In the genomic region with DNA sequence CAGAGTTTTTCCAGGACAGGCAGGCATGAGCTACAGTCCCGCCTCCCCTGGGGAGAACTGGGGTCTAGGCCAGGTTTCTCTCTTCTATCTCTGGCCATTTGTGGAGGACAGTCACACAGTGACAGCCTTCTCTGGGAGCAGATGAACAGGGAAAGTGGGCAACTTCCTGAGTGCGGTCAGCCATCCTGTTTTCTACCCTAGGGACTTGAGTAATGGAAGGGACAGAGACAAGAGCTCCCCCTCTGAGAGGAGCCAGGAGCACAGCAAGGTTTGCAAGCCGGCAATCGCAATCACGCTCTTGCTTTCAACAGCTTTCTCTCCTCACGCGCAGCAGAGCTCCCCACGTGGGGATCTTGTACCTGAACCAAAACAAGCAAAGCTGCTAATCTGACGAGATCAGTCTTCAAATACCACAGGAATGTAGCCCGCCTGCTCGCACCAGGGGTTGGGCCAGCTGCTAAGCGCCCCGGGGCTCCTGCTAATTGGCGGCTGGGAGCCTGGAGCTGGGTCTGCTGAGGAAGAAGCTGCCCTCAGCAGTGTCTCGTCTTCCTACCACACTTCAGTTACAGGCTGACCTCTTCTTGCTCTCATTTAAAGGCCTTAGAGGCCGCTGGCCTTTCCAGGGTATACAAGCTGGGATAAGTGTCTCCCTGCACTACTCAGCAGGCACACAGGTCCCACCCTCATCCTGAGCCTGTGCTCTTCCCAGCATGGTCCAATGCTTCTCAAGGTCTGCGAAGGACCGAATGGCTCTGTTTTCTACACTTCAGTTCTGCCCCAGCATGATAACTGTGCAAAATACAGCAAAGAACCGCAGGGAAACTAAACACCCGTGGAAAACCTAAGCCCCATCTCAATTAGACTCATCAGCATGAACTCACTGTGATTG, we compare ENCODE assay signal across 8 mouse cellular contexts.
DNase-seq lines count a peak whose midpoint lies in the region; ATAC-seq and TF ChIP-seq lines count a peak whose summit lies in the region.

No protein-coding gene starts in this region.

- 0 out of 2 replicates have a peak, but pooled peaks have one; percentile 13 for TF ChIP-seq POLR2A in lung, adult 2 months (IDR thresholded peaks at IDR 0.05; ENCODE audit: borderline replicate concordance, extremely low read depth, low read depth, low read length)

- no peak for DNase-seq in layer of hippocampus, adult 2 months (ENCODE audit: low spot score in 2 of 2)
- DNase-seq in layer of hippocampus, postnatal 36 days, result no peak
- DNase-seq in gonadal fat pad, adult 2 months (ENCODE audit: low read depth), result peak; percentile 64
- DNase-seq in lung, adult 2 months, result peak; percentile 72
- peak; percentile 13 for DNase-seq in retina, postnatal 7 days (ENCODE audit: low read depth, low spot score)
- DNase-seq in natural killer cell, adult 2 months (ENCODE audit: low spot score in 2 of 2), result no peak

- no peak overlapping the region for H3K4me3 ChIP-seq in layer of hippocampus, adult 2 months
- H3K4me3 ChIP-seq in intestine, postnatal 0 days (ENCODE audit: low read depth, low read length), result no peak overlapping the region
- H3K4me3 ChIP-seq in lung, adult 2 months (replicated peaks; ENCODE audit: extremely low read depth, low read depth, low read length), result no peak overlapping the region

- H3K9me3 ChIP-seq in intestine, postnatal 0 days (ENCODE audit: control insufficient read depth), result no peaks in the 10 kb centered on the region

- H3K4me2 ChIP-seq in intestine, postnatal 0 days (replicated peaks; ENCODE audit: low read depth), result peak overlapping the region; percentile 38

- 27% methylated on average over 20 of the region's 20 CpGs for WGBS in intestine, postnatal 0 days
- 31% methylated on average over 20 of the region's 20 CpGs for WGBS in lung, adult 2 months

- ATAC-seq in common myeloid progenitor, adult 5-6 weeks (replicated peaks; ENCODE audit: low read depth, poor library complexity, severe bottlenecking), result 0 out of 2 replicates have a peak, but pooled peaks have one; percentile 20
- ATAC-seq in intestine, postnatal 0 days, result no peak

- no peaks in the 10 kb centered on the region for H3K27me3 ChIP-seq in intestine, postnatal 0 days (replicated peaks; ENCODE audit: control insufficient read depth, insufficient read depth, low read length)

- H3K4me1 ChIP-seq in intestine, postnatal 0 days (replicated peaks; ENCODE audit: control insufficient read depth, insufficient read depth, low read length), result peaks cover 4% of the 10 kb centered on the region
- peaks cover 22% of the 10 kb centered on the region for H3K4me1 ChIP-seq in lung, adult 2 months (ENCODE audit: control insufficient read depth, insufficient read depth, low read length)

- no peak overlapping the region for H3K9ac ChIP-seq in intestine, postnatal 0 days (ENCODE audit: low read depth, low read length)

- H3K27ac ChIP-seq in layer of hippocampus, adult 2 months, result no peak overlapping the region
- no peak overlapping the region for H3K27ac ChIP-seq in intestine, postnatal 0 days (ENCODE audit: low read depth, low read length)

- TF ChIP-seq CTCF in layer of hippocampus, adult 2 months (conservative IDR thresholded peaks at IDR 0.05), result peak; percentile 39
- peak; percentile 31; the same call in 1 of the 2 replicates for TF ChIP-seq CTCF in intestine, postnatal 0 days (IDR thresholded peaks at IDR 0.05; ENCODE audit: low read depth)
- no peak for TF ChIP-seq CTCF in lung, adult 2 months (IDR thresholded peaks at IDR 0.05; ENCODE audit: insufficient read depth, low read length)

- 0 out of 2 replicates have a peak, but pooled peaks cover 4% of the 10 kb centered on the region for H3K36me3 ChIP-seq in intestine, postnatal 0 days (ENCODE audit: control insufficient read depth, insufficient read depth)

Comparison
In these comparisons a context has a peak if more than half of its experiments do, and no peak if none do; other contexts are left out.
1. DNase-seq: peak in gonadal fat pad, adult 2 months (single experiment), lung, adult 2 months (single experiment) and retina, postnatal 7 days (single experiment); none in layer of hippocampus, adult 2 months (0 of 2), layer of hippocampus, postnatal 36 days (0 of 2) and natural killer cell, adult 2 months (0 of 2).